Mouse (Mus musculus) heart, embryonic 10.5 days (tissue): ENCODE results near the gene Lats2. TPM values are rescaled to one million over a fixed set of nuclear protein-coding genes. Genes with fewer than 3 reads are reported as not detected.
A peak's percentile ranks its signal among the peaks of the same experiment; 100 is the strongest.
"Not testable (repeated sequence)": the region's sequence is repeated elsewhere in the genome, so short reads cannot be mapped to it uniquely, and the experiment has no call there.

Source experiments
- DNase-seq: peaks from one replicate; pipeline ENCODE4 v3.0.0-alpha.2; 2017; ENCODE audit warnings: low spot score
- H3K27ac ChIP-seq: fragments of 300-500 bp; sonication (generic); 2 replicates; pipeline ENCODE4 v1.5.1; 2016; ENCODE audit warnings: mild to moderate bottlenecking
- H3K27me3 ChIP-seq: fragments of 300-500 bp; sonication (generic); 2 replicates; pipeline ENCODE4 v1.6.1; 2016; ENCODE audit warnings: mild to moderate bottlenecking; ENCODE audit not compliant: poor library complexity, insufficient read depth, severe bottlenecking
- H3K36me3 ChIP-seq: fragments of 300-500 bp; sonication (generic); 2 replicates; pipeline ENCODE4 v1.6.1; 2016; ENCODE audit warnings: mild to moderate bottlenecking, moderate library complexity
- H3K4me1 ChIP-seq: fragments of 300-500 bp; sonication (generic); 2 replicates; pipeline ENCODE4 v1.6.1; 2016; ENCODE audit warnings: mild to moderate bottlenecking
- H3K4me3 ChIP-seq: fragments of 300-500 bp; sonication (generic); 2 replicates; pipeline ENCODE4 v1.5.1; 2016; ENCODE audit warnings: mild to moderate bottlenecking, moderate library complexity
- H3K9me3 ChIP-seq: fragments of 300-500 bp; sonication (generic); 2 replicates; pipeline ENCODE4 v1.6.1; 2016; ENCODE audit warnings: mild to moderate bottlenecking, moderate library complexity
- WGBS: fragments of 180-500 bp; shearing (Covaris S2); methylation state at CpG from one replicate; pipeline ENCODE4 v1.1.7; 2016; 5-methylcytosine and 5-hydroxymethylcytosine counted together
- polyA plus RNA-seq: library from polyadenylated mRNA; unstranded; fragments of >200 nt; fragmentation: Nextera tagmentation; extraction: Ambion mirVana; gene quantifications from 2 replicates; pipeline ENCODE4 v1.2.1, GENCODE M21; 2016

Lats2 gene
- polyA plus RNA-seq, 1 experiment from 2014 or later, result 19.6 TPM

DNA sequence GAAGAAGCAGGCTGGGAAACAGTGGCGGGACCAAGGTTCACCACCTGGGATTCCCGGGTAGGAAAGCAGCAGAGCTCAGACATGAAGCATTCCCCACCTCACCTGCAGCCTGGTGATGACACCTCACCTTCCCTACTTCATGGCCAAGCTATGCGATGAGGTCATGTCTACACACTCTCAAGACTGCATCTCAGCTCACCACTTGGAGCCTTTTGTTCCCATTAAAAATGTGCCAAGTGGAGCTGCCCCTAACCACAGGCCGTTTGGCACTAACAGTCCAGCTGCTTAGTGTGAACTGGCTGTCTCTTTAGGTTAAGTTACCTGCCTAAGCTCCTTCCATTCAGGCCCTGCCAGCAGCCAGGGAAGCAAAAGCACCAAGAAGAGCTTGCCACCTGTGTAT is 53.1 kb downstream of the Lats2 start:
- H3K27me3 ChIP-seq, result no peaks in the 10 kb centered on the region
- H3K36me3 ChIP-seq, result peaks cover 60% of the 10 kb centered on the region
- H3K4me1 ChIP-seq, result peaks cover 19% of the 10 kb centered on the region
- H3K4me3 ChIP-seq, result no peak overlapping the region
- WGBS, result 78% methylated on average over 4 of the region's 4 CpGs
- DNase-seq, result no peak
- no peak overlapping the region for H3K27ac ChIP-seq
- H3K9me3 ChIP-seq, result no peaks in the 10 kb centered on the region

DNA sequence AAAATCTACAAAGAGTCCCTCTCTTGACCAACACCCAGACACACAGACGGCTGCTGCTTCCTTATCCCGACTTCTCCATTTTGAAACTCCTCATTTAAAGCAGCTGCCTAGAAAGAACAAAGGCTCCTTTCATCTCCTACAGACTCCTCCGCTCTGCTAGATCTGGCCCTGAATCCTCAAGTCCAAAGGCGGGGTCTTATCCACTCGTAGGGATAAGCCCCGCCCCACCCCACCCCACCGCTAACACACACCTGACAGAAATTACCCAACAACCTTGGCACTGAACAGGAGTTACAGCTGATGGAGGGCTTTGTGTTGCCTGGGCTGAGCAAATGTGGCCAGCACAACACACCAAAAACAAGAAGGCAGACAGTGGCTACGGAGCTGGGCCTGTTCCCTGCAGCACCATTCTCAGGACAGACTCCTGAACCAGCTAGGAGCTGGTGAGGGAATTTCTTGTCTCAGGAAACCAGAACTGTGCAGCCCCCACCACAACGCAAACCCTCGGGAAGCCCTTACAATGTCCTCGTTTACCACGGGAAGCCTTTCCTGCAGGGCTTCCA is 56.2 kb downstream of the Lats2 start:
- Histone ChIP-seq H3K9me3 (no peaks in the 10 kb centered on the region), H3K27ac (no peak overlapping the region), H3K4me1 (0 out of 2 replicates have a peak, but pooled peaks cover under 1% of the 10 kb centered on the region), H3K4me3 (no peak overlapping the region), H3K36me3 (peaks cover 73% of the 10 kb centered on the region), H3K27me3 (no peaks in the 10 kb centered on the region)
- no peak for DNase-seq
- 80% methylated on average over 12 of the region's 12 CpGs for WGBS

DNA sequence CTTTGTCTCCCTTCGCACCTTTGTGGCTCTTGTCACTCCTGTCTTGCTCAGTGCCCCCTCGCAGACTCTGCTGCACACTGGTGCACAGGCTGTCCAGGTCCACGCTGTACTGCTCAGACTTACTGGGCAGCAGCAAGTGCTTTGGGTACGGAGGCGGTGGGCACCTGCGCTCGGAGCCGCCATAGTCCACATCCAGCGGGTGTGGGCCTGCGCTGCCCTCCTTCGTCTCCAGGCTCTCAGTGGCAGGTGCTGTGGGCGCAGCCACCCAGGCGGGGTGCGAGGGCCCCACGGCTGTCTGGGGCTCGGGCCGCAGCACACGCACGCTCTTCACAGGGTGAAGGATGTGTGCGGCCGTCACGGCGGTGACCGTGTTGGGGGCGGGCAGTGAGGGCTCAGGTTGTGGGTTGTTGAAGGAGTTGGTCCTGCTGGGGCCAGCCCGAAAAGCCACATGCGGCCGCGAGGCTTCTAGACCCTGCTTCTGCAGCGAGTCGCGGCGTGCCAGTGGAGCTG is 58.7 kb downstream of the Lats2 start:
- Histone ChIP-seq H3K9me3 (no peaks in the 10 kb centered on the region), H3K4me3 (no peak overlapping the region), H3K36me3 (peaks cover 78% of the 10 kb centered on the region), H3K27ac (no peak overlapping the region), H3K4me1 (no peaks in the 10 kb centered on the region), H3K27me3 (no peaks in the 10 kb centered on the region)
- peak; percentile 72 for DNase-seq
- WGBS, result 94% methylated on average over 33 of the region's 33 CpGs

DNA sequence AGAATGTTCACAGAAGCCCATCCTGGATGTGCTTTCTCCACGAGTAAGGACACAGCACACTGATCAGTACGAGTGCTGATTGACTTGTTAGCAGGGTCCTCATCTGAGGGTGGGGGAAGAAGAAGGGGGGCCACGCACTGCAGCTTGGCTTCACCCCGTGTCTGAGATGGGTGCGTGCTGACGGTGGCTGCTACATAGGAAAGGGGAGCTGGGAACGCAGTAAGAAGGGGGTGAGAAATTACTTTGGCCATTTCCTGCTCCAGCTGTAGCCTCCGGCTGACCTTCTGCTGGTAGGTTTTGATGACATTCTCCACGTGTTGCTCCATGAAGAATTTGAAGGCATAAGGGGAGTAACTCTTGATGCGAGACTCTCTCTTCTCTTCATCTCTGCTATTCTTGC is 59.2 kb downstream of the Lats2 start:
- WGBS, result 86% methylated on average over 10 of the region's 10 CpGs
- Histone ChIP-seq H3K9me3 (no peaks in the 10 kb centered on the region), H3K27ac (no peak overlapping the region), H3K4me1 (no peaks in the 10 kb centered on the region), H3K4me3 (no peak overlapping the region), H3K36me3 (peaks cover 81% of the 10 kb centered on the region), H3K27me3 (no peaks in the 10 kb centered on the region)
- DNase-seq, result peak; percentile 51

DNA sequence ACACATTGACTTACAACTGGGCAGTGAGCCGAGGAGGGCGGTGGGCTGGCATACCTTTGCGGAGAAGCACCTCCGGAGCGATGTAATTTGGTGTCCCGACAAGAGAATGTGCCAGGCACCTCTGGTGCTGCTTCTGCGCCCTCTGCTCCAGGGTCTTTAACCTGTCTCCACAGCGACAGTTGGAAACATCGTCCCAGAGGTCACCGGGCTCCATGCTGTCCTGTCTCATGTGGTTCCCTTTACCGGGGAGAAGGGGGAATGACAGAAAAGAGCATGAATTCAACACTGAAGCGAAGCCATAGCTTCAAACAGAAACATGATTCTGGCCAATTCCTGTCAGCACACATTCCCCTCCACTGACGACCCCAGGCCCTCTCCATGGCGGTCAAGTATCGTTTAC is 62.1 kb downstream of the Lats2 start:
- DNase-seq, result peak; percentile 67
- Histone ChIP-seq H3K4me1 (no peaks in the 10 kb centered on the region), H3K36me3 (peaks cover 83% of the 10 kb centered on the region), H3K4me3 (no peak overlapping the region), H3K27ac (no peak overlapping the region), H3K9me3 (no peaks in the 10 kb centered on the region), H3K27me3 (no peaks in the 10 kb centered on the region)
- 94% methylated on average over 15 of the region's 15 CpGs for WGBS

DNA sequence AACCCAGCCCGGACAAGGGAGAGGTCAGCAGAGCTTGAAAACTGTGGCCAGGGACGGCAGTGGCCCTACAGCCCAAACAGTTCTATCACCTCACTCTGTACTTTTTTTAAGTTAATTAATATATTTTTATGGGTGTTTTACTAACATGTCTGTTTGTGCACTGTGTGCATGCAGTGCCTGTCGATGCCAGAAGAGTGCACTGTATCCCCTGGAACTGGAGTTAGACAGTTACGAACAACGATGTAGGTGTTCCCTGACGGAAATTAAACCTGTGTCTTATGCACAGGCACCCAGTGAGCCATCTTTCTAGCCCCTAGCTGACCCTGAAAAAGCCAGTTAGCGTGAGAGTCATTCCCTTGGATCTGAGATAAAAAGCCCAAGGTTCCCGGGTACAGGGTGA is 62.6 kb downstream of the Lats2 start:
- H3K4me3 ChIP-seq, result no peak overlapping the region
- no peak for DNase-seq
- no peak overlapping the region for H3K27ac ChIP-seq
- H3K36me3 ChIP-seq, result peaks cover 86% of the 10 kb centered on the region
- H3K27me3 ChIP-seq, result no peaks in the 10 kb centered on the region
- 89% methylated on average over 8 of the region's 8 CpGs for WGBS
- no peaks in the 10 kb centered on the region for H3K9me3 ChIP-seq
- no peaks in the 10 kb centered on the region for H3K4me1 ChIP-seq

DNA sequence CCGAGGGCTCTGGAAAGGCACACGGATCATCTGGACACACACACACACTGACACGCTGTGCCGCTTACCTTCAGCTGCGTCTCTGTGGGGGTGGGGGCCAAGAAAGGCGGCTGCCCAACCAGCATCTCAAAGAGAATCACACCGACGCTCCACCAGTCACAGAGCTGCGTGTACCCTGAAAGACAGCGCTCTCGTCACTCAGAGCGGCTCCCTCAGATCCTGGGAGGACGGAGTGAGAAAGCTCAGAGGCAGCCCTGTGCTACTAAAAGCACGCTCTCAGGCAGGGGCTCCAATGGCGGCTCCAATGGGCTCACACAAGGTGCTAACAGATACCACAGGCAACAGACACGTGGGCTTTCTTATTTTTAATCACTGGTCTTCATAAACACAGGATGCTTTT is 63.9 kb downstream of the Lats2 start:
- H3K4me3 ChIP-seq, result no peak overlapping the region
- no peaks in the 10 kb centered on the region for H3K27me3 ChIP-seq
- WGBS, result 84% methylated on average over 16 of the region's 16 CpGs
- H3K36me3 ChIP-seq, result peaks cover 83% of the 10 kb centered on the region
- H3K27ac ChIP-seq, result no peak overlapping the region
- no peaks in the 10 kb centered on the region for H3K9me3 ChIP-seq
- peak; percentile 74 for DNase-seq
- H3K4me1 ChIP-seq, result no peaks in the 10 kb centered on the region

DNA sequence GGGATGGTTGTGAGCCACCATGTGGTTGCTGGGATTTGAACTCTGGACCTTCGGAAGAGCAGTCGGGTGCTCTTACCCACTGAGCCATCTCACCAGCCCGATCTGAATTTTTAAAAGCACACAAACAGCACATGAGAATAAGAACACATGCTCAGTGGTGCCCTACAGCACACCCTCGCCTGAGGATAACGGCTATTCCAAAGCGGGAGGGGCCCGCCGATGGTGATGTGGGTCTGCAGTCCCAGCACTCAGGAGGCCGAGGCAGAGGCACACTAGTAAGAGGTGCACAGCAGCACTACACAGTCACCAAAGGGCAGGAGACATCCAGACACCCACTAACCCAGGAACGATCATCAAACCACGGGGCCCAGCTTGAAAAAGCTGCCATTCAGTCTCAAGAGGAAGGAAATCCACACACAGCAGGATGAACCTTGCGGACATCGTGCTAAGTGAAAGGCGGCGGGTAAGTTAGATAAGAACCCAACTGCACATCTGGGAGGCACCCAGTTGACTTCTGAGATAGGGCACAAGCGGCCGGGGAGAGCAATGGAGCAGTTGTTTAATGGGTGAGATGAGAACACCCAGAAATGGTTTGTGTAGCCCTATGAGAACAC is 65.6 kb downstream of the Lats2 start:
- peak; percentile 64 for DNase-seq
- no peaks in the 10 kb centered on the region for H3K9me3 ChIP-seq
- no peaks in the 10 kb centered on the region for H3K27me3 ChIP-seq
- H3K4me1 ChIP-seq, result no peaks in the 10 kb centered on the region
- peaks cover 80% of the 10 kb centered on the region for H3K36me3 ChIP-seq
- no peak overlapping the region for H3K27ac ChIP-seq
- no peak overlapping the region for H3K4me3 ChIP-seq
- 73% methylated on average over 17 of the region's 17 CpGs for WGBS

DNA sequence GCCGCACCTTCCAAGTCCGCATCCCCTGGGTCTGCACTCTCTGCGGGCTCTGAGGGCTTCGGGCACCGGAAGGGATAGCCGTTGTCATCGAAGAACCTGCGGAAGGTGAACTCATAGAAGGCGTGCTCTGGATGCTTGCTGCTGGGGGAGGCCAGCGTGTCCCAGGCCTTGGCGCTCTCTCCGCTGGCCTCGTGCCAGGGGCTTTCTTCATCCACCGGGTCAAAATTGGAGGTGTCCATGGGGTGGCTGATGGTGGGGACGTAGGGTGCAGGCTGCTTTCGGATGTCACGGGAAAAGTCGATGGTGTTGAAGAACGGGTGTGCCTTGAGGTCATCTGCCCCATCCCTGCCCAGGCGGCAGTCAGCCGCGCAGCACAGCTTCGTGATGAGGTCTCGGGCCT is 66.9 kb downstream of the Lats2 start:
- no peaks in the 10 kb centered on the region for H3K9me3 ChIP-seq
- no peak overlapping the region for H3K27ac ChIP-seq
- H3K4me3 ChIP-seq, result no peak overlapping the region
- H3K36me3 ChIP-seq, result peaks cover 69% of the 10 kb centered on the region
- 96% methylated on average over 24 of the region's 24 CpGs for WGBS
- H3K4me1 ChIP-seq, result no peaks in the 10 kb centered on the region
- DNase-seq, result peak; percentile 71
- H3K27me3 ChIP-seq, result no peaks in the 10 kb centered on the region

DNA sequence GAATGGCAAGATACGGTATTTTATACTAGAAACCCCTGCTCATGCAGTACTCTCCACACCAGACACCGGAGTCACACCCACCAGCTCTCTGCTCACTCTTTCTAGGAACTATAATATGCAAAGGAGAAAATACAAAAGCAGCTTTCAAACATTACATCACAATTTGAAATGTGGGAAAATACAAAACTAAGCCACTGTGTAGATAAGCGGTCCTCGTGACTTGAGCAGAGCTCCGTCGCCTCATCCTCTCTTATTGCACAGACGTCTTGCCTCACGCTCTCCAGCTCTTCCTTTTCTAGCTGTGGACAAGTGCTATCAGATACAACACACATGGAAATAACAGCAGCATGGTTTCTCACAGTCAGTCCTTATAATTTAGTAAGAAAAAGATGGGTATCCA is 67.5 kb downstream of the Lats2 start:
- peak; percentile 25 for DNase-seq
- Histone ChIP-seq H3K36me3 (peaks cover 63% of the 10 kb centered on the region), H3K27ac (no peak overlapping the region), H3K4me3 (no peak overlapping the region), H3K9me3 (no peaks in the 10 kb centered on the region), H3K27me3 (no peaks in the 10 kb centered on the region), H3K4me1 (no peaks in the 10 kb centered on the region)
- 89% methylated on average over 8 of the region's 8 CpGs for WGBS

DNA sequence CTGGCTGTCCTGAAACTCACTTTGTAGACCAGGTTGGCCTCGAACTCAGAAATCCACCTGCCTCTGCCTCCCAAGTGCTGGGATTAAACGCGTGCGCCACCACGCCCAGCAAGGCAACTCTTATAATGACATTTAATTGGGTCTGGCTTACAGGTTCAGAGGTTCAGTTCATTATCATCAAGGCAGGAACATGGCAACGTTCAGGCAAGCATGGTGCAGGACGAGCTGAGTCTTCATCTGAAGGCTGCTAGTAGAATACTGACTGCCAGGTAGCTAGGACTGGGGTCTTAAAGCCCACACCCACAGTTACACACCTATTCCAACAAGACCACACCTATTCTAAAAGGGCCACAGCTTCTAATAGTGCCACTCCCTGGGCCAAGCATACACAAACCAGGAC is 70.1 kb downstream of the Lats2 start:
- not testable (repeated sequence) for H3K4me3 ChIP-seq, H3K27me3 ChIP-seq, H3K4me1 ChIP-seq, H3K27ac ChIP-seq, H3K9me3 ChIP-seq
- WGBS, result 89% methylated on average over 7 of the region's 7 CpGs
- DNase-seq, result peak; percentile 51
- peaks cover 39% of the 10 kb centered on the region for H3K36me3 ChIP-seq

DNA sequence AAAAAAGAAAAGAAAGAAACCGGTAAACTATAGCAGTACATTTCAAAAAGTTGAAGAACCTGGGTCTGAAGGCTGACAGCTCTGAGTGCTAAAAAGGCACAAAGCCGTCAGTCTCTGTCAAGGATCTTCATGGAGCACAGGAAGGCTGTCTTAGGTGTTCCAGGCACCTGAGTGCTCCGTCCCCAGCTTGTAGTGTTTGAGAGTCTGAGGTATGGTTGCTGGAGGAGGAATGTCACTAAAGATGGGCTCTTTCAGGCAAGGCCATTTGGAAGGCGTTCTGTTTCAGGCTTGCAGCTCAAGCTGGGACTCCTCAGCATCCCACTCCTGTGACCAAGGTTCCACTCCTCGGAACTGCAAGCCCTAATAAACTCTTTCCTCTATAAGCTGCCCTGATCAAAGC is 70.7 kb downstream of the Lats2 start:
- Histone ChIP-seq H3K4me1 (no peaks in the 10 kb centered on the region), H3K27ac (no peak overlapping the region), H3K4me3 (no peak overlapping the region), H3K27me3 (no peaks in the 10 kb centered on the region), H3K9me3 (no peaks in the 10 kb centered on the region), H3K36me3 (peaks cover 34% of the 10 kb centered on the region)
- 79% methylated on average over 5 of the region's 5 CpGs for WGBS
- peak; percentile 48 for DNase-seq

DNA sequence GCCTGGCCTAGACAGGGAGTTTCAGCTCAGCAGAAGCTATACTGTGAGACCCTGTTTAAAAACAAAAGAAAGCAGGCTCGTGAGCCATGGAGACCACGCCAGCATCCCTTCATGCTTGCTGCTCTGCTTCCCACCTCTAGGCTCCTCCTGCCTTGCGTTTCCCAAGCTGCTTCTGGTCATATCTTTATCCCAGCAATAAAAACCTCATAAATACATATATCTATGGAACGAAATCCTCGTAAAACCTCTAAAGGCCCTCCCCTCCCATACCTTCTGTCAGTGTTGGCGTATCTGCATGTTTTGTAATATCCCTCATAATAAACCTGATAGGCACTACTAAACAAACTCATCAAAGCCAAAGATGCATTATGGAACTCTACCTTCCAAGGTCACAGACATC is 71.5 kb downstream of the Lats2 start:
- Histone ChIP-seq H3K27me3 (no peaks in the 10 kb centered on the region), H3K9me3 (no peaks in the 10 kb centered on the region), H3K27ac (no peak overlapping the region), H3K36me3 (peaks cover 28% of the 10 kb centered on the region), H3K4me3 (no peak overlapping the region), H3K4me1 (no peaks in the 10 kb centered on the region)
- WGBS, result 84% methylated on average over 6 of the region's 6 CpGs
- peak; percentile 43 for DNase-seq

DNA sequence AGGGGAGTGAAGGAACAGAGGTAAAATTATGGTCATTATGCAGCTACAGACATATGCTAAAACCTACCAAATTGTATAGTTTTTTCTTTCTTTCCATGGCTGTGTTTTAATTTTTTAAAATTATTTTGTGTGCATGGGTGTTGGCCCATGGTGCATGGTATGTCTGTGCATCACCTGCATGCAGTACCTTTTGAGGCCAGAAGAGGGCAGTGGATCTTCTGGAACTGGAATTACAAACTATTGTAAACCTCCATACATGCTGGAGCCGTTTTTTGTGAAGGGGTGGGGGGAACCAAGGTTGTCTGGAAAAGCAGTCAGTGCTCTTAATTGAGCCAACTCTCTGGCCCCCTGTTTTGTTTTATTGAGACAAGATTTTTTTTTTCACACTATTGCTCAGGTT is 73.6 kb downstream of the Lats2 start:
- DNase-seq, result no peak
- no peaks in the 10 kb centered on the region for H3K9me3 ChIP-seq
- H3K27me3 ChIP-seq, result no peaks in the 10 kb centered on the region
- no peak overlapping the region for H3K27ac ChIP-seq
- WGBS, result 9% methylated on average over 1 of the region's 1 CpGs
- no peak overlapping the region for H3K4me3 ChIP-seq
- peaks cover 9% of the 10 kb centered on the region for H3K36me3 ChIP-seq
- no peaks in the 10 kb centered on the region for H3K4me1 ChIP-seq
